Mouse (Mus musculus) stomach, embryonic 16.5 days (tissue): ENCODE measurements at regions not wholly inside any gene's neighbourhood (a gene's known extent, or its start where the extent isn't known, plus 50 kb on each side); places are given as distances from the start of the nearest gene placed in this dataset.

ENCODE experiments used
- ATAC-seq: fragments of 200-750 bp; cut with Nextera tagmentation; 2 replicates; pipeline ENCODE4 v1.8.0; 2017; ENCODE audit warnings: moderate number of reproducible peaks, moderate TSS enrichment; ENCODE audit not compliant: insufficient read depth, low FRiP score
- H3K27ac ChIP-seq: fragments of 300-500 bp; sonication (generic); 2 replicates; pipeline ENCODE4 v1.5.1; 2014; ENCODE audit warnings: low read length
- H3K27me3 ChIP-seq: fragments of 300-500 bp; sonication (generic); 2 replicates; pipeline ENCODE4 v1.6.1; 2014; ENCODE audit warnings: low read length, control low read depth, mixed read lengths; ENCODE audit not compliant: control insufficient read depth, insufficient read depth
- H3K36me3 ChIP-seq: fragments of 300-500 bp; sonication (generic); 2 replicates; pipeline ENCODE4 v1.6.1; 2014; ENCODE audit warnings: low read length; ENCODE audit not compliant: control insufficient read depth, insufficient read depth
- H3K4me1 ChIP-seq: fragments of 300-500 bp; sonication (generic); 2 replicates; pipeline ENCODE4 v1.6.1; 2014; ENCODE audit warnings: low read length, control low read depth, mixed read lengths; ENCODE audit not compliant: control insufficient read depth, insufficient read depth
- H3K4me2 ChIP-seq: fragments of 300-500 bp; sonication (generic); 2 replicates; pipeline ENCODE4 v1.6.1; 2014; ENCODE audit warnings: low read depth, low read length, mixed read lengths
- H3K4me3 ChIP-seq: fragments of 300-500 bp; sonication (generic); replicated peaks from 2 replicates; pipeline ENCODE4 v1.5.1; 2014; ENCODE audit warnings: mild to moderate bottlenecking, low read length
- H3K9ac ChIP-seq: fragments of 300-500 bp; sonication (generic); 2 replicates; pipeline ENCODE4 v1.6.1; 2014; ENCODE audit warnings: low read length
- H3K9me3 ChIP-seq: fragments of 300-500 bp; sonication (generic); replicated peaks from 2 replicates; pipeline ENCODE4 v1.6.1; 2016; ENCODE audit warnings: low read length, control low read depth; ENCODE audit not compliant: control insufficient read depth
- WGBS: fragments of 180-500 bp; shearing (Covaris S2); extraction: QIAGEN DNeasy Blood & Tissue Kit; methylation state at CpG from one replicate; pipeline ENCODE4 v1.1.7; 2014; 5-methylcytosine and 5-hydroxymethylcytosine counted together

DNA sequence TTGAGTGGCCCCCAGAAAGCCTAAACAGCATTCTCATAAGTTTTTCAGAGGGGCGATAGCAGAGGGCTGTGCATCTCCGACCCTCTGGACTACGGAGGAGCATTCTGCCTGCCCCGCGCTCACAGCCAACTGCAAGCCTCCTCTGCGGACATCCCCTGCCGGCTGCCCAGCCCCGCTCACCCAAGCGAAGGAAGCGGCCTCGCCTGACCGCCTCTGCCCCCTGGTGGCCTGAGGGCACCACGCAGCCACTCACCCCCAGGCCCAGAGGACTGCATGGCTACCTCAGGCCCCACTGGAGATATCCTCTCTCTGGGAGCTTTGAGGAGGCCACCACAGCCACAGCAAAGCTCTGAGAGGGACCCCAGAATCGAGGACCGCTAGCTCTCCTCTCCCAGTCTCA lies 58.8 kb upstream of the Dlk1 start:
- Histone ChIP-seq H3K4me2 (no peak overlapping the region), H3K9me3 (no peaks in the 10 kb centered on the region), H3K4me3 (no peak overlapping the region), H3K9ac (0 out of 2 replicates have a peak overlapping the region, but pooled peaks have one; percentile 8), H3K4me1 (peaks cover 9% of the 10 kb centered on the region; the same call in 1 of the 2 replicates), H3K27me3 (no peaks in the 10 kb centered on the region), H3K27ac (no peak overlapping the region), H3K36me3 (no peaks in the 10 kb centered on the region)
- 8% methylated on average over 15 of the region's 15 CpGs for WGBS
- peak; percentile 66; the same call in 1 of the 2 replicates for ATAC-seq

DNA sequence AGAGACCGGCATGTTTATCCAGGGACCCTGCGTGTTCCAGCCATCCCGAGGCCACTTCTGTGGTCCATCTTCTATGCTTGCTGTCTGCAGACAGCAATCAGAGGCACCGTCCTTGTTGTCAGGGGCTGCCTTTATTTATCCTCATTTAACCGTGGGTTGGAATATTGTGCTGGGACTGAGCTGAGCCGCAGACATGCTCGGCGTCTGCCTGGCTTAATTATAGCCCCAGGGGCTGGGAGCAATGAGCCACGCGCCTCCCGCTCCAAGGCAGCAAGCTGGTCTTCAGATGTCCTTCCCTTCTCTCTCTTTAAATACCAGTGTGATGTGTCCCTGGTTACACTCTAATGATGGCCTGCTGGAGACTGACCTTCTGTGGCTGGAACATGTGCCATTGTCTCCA lies 58.2 kb upstream of the Dlk1 start:
- WGBS, result 76% methylated on average over 11 of the region's 11 CpGs
- Histone ChIP-seq H3K27me3 (no peaks in the 10 kb centered on the region), H3K36me3 (no peaks in the 10 kb centered on the region), H3K9ac (no peak overlapping the region), H3K4me2 (no peak overlapping the region), H3K27ac (no peak overlapping the region), H3K9me3 (no peaks in the 10 kb centered on the region), H3K4me3 (no peak overlapping the region), H3K4me1 (peaks cover 13% of the 10 kb centered on the region)
- ATAC-seq, result no peak

GRCm38 (mm10) chr12:109396614-109397013 lies 56.0 kb upstream of the Dlk1 start:
- Histone ChIP-seq H3K4me3 (no peak overlapping the region), H3K4me1 (peaks cover 33% of the 10 kb centered on the region), H3K36me3 (no peaks in the 10 kb centered on the region), H3K27ac (no peak overlapping the region), H3K4me2 (no peak overlapping the region), H3K9me3 (no peaks in the 10 kb centered on the region), H3K9ac (no peak overlapping the region), H3K27me3 (no peaks in the 10 kb centered on the region)
- WGBS, result 79% methylated on average over 6 of the region's 6 CpGs
- no peak for ATAC-seq

GRCm38 (mm10) chr12:109397175-109398058 lies 55.2 kb upstream of the Dlk1 start:
- Histone ChIP-seq H3K4me3 (no peak overlapping the region), H3K36me3 (no peaks in the 10 kb centered on the region), H3K27ac (peak overlapping the region; percentile 23; the same call in 1 of the 2 replicates), H3K4me2 (no peak overlapping the region), H3K27me3 (no peaks in the 10 kb centered on the region), H3K9me3 (no peaks in the 10 kb centered on the region), H3K4me1 (peaks cover 41% of the 10 kb centered on the region), H3K9ac (peak overlapping the region; percentile 40; the same call in 1 of the 2 replicates)
- ATAC-seq, result no peak
- 56% methylated on average over 12 of the region's 12 CpGs for WGBS

DNA sequence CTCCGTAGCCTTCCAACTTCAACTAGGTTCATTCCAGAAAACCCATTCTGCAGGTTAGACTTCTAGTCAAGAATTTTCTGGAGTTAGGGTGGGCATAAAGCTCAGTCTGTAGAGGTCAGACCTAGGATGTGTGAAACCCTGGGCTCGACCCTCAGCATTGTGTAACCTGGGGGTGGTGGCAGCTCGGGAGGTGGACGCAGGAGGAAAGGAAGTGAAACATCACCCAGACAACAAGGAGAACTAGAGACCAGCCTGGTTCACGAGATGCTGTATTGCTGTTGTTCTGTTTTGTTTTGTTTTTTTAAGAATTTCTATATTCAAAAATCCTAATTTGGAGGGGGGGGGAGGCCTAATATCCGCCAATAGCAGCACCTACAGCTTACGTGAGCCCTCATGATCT lies 54.1 kb upstream of the Dlk1 start:
- H3K27ac ChIP-seq, result peak overlapping the region; percentile 96; the same call in 1 of the 2 replicates
- no peaks in the 10 kb centered on the region for H3K9me3 ChIP-seq
- no peak overlapping the region for H3K4me3 ChIP-seq
- H3K36me3 ChIP-seq, result no peaks in the 10 kb centered on the region
- ATAC-seq, result no peak
- no peak overlapping the region for H3K4me2 ChIP-seq
- H3K9ac ChIP-seq, result no peak overlapping the region
- WGBS, result 77% methylated on average over 7 of the region's 7 CpGs
- no peaks in the 10 kb centered on the region for H3K27me3 ChIP-seq
- H3K4me1 ChIP-seq, result peaks cover 52% of the 10 kb centered on the region

DNA sequence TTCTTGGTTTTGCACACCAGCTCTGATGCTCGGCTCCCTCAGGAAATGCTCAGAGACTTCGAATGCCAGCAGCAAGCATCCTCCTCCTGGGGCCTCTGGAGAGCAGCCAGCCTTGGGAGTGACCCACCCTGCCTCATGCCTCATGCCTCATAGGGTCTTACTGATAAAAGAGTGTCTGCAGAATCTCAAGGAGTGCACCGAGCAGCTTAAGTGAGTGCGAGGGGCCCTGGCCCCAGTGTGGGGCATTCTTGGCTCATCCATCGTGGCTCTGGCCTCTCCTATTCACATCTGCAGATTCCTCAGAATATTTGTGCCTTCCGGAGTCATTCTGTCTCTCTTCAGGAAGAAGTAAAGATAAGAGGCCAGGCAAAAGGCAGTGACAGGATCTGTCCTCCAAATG lies 53.7 kb upstream of the Dlk1 start:
- Histone ChIP-seq H3K36me3 (no peaks in the 10 kb centered on the region), H3K27ac (peak overlapping the region; percentile 96), H3K27me3 (no peaks in the 10 kb centered on the region), H3K9me3 (no peaks in the 10 kb centered on the region), H3K4me1 (peaks cover 55% of the 10 kb centered on the region), H3K4me2 (0 out of 2 replicates have a peak overlapping the region, but pooled peaks have one; percentile 20), H3K9ac (peak overlapping the region; percentile 33; the same call in 1 of the 2 replicates), H3K4me3 (no peak overlapping the region)
- 20% methylated on average over 6 of the region's 6 CpGs for WGBS
- ATAC-seq, result no peak

DNA sequence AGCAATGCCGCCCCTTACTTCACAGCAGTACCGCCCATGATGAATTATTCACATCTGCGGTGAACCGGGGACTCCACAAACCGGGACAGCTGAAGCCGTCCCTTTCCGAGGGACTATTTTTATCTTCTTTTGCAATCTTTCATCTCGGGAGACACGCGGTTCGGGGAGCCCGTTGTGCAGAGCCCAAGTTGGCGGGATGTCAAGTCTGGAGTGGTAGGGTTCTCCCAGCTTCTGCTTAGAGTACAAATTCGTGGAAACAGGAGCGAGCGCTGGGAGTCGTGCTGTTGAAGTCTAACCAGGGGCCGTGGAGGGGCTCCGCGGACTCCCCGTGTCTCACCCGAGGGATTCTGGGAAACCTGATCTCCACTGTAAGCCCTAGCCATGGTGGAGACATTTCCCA lies 53.0 kb upstream of the Dlk1 start:
- no peaks in the 10 kb centered on the region for H3K9me3 ChIP-seq
- no peak for ATAC-seq
- peak overlapping the region; percentile 96 for H3K27ac ChIP-seq
- peaks cover 55% of the 10 kb centered on the region for H3K4me1 ChIP-seq
- no peaks in the 10 kb centered on the region for H3K27me3 ChIP-seq
- H3K9ac ChIP-seq, result peak overlapping the region; percentile 33; the same call in 1 of the 2 replicates
- H3K4me2 ChIP-seq, result peak overlapping the region; percentile 20; the same call in 1 of the 2 replicates
- no peak overlapping the region for H3K4me3 ChIP-seq
- H3K36me3 ChIP-seq, result no peaks in the 10 kb centered on the region
- WGBS, result 26% methylated on average over 22 of the region's 22 CpGs

DNA sequence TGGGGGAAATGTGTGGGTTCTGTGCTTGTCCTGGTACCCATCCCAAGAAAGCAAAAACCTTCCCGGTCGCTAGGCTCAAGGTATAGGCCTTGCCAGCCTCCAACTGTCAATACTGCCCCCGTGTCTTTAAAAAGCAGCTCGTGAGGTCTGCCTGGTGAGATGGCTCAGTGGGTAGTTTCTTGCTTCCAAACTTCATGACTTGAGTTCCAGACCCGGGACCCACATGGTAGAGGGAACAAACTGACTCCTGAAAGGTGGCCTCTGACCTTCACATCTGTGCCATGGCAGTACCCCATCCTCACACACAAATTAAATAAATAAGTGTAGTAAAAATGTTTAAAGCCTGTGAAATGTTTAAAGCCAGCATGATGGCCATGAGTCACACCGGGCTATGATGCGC lies 52.6 kb upstream of the Dlk1 start:
- Histone ChIP-seq H3K27ac (peak overlapping the region; percentile 96), H3K4me2 (0 out of 2 replicates have a peak overlapping the region, but pooled peaks have one; percentile 16), H3K36me3 (no peaks in the 10 kb centered on the region), H3K9ac (0 out of 2 replicates have a peak overlapping the region, but pooled peaks have one; percentile 33), H3K4me3 (no peak overlapping the region), H3K9me3 (no peaks in the 10 kb centered on the region), H3K4me1 (peaks cover 58% of the 10 kb centered on the region), H3K27me3 (no peaks in the 10 kb centered on the region)
- 79% methylated on average over 7 of the region's 7 CpGs for WGBS
- ATAC-seq, result no peak

GRCm38 (mm10) chr12:109400936-109401586 lies 51.6 kb upstream of the Dlk1 start:
- Histone ChIP-seq H3K9me3 (no peaks in the 10 kb centered on the region), H3K27me3 (no peaks in the 10 kb centered on the region), H3K4me1 (peaks cover 62% of the 10 kb centered on the region), H3K36me3 (no peaks in the 10 kb centered on the region), H3K4me3 (no peak overlapping the region), H3K4me2 (no peak overlapping the region), H3K27ac (peak overlapping the region; percentile 96), H3K9ac (peak overlapping the region; percentile 11; the same call in 1 of the 2 replicates)
- no peak for ATAC-seq
- WGBS, result 40% methylated on average over 15 of the region's 15 CpGs
